Mouse (Mus musculus) ovary, postnatal 10 days (tissue): ENCODE data around the gene Il12rb2.

Experiments used
- DNase-seq: peaks from one replicate; pipeline ENCODE4 v3.0.0; 2022; ENCODE audit warnings: low spot score

The Il12rb2 gene

GRCm38 (mm10) chr6:67375982-67376391 lies at the start of gene Il12rb2:
Gene Il12rb2, minus strand, starts transcription at chr6:67376188.
- no peak for DNase-seq

GRCm38 (mm10) chr6:67421761-67422160 lies 45.8 kb upstream of the Il12rb2 start:
- no peak for DNase-seq

DNA sequence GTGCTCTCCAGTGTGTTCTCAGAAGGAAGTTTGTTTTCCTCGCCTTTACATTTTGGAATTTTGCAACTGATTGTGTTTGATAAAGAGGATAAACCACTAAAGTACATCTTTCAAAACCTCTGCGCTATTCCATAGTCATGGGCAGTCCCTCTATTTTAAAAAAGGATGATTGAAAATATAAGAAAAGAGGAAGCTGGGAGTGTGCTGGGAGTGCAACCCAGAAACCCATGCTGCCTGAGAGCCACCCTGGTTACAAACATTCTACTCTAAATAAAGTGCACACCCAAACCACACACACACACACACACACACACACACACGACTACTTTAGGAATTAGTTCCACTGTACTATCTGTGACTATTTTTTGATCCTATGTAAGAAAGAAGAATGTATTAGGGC lies 40.6 kb upstream of the Il12rb2 start:
- DNase-seq, result no peak

GRCm38 (mm10) chr6:67415276-67415675 lies 39.3 kb upstream of the Il12rb2 start:
- DNase-seq, result no peak

GRCm38 (mm10) chr6:67413378-67413777 lies 37.4 kb upstream of the Il12rb2 start:
- DNase-seq, result no peak

GRCm38 (mm10) chr6:67405281-67405682 lies 29.3 kb upstream of the Il12rb2 start:
- no peak for DNase-seq

GRCm38 (mm10) chr6:67399551-67399950 lies 23.6 kb upstream of the Il12rb2 start:
- DNase-seq, result no peak

DNA sequence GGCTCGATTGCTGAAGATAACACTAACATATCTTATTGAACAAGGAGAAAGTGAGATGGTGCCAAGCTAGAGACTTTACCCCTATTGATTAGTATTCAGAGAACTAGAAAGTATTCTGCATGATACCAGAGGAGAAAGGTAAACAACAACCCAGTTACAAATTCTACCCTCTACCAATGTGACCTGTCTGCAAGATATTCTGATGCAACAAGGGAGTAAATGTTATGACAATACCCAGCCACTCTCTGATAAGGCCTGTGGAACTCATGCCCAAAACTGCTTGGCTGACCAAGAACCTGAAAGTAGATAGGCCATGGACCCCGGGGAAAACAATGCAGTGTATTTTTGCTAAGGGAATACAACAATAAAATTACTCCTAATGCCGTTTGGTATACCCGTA lies 10.2 kb downstream of the Il12rb2 start:
- DNase-seq, result no peak

DNA sequence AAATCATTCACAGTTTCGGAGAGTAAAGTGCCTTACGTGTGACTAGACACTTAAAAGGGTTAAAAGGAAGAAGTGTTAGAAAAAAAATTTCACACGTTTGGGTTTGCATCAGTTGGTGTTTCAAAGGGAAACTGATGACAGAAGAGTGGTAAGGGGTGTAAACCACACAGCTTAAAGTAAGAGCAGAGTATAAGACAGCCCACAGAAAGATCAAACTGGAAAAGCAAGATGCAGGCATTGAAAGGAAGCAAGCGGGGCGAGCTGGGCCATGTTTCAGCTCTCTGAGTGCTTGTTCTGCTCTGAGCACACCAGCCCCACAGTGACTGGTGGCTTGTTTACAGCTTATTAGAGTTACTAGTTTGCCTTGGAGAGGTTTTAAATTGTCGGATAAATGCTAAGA lies 27.9 kb downstream of the Il12rb2 start:
- no peak for DNase-seq

GRCm38 (mm10) chr6:67339494-67339893 lies 36.5 kb downstream of the Il12rb2 start:
- no peak for DNase-seq

DNA sequence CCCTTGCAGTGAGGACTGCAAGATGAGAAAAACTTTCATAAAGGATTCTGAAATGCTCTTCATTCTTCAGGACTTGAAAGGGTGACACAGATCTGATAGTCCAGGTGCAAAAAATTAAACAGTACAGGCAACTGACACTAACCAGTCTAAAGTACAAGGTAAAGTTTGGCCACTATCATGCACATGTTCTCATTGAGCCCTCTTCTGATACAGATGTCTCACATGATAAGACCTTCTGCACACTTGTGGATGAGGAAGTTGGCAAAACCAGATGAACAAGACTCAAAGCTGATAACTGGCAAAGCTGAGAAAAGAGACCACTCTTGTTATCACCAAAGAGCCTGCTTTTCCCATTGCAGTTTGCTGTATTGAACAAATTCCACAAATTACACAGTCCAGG lies 38.0 kb downstream of the Il12rb2 start:
- DNase-seq, result no peak

- no peak for DNase-seq
Measured at GRCm38 (mm10) chr6:67323788-67324187, 52.2 kb downstream of the Il12rb2 start.

GRCm38 (mm10) chr6:67318451-67318850 lies 57.5 kb downstream of the Il12rb2 start:
- no peak for DNase-seq

- DNase-seq, result no peak
Measured at GRCm38 (mm10) chr6:67317827-67318338, 58.1 kb downstream of the Il12rb2 start.

GRCm38 (mm10) chr6:67317068-67317467 lies 58.9 kb downstream of the Il12rb2 start:
- no peak for DNase-seq

DNA sequence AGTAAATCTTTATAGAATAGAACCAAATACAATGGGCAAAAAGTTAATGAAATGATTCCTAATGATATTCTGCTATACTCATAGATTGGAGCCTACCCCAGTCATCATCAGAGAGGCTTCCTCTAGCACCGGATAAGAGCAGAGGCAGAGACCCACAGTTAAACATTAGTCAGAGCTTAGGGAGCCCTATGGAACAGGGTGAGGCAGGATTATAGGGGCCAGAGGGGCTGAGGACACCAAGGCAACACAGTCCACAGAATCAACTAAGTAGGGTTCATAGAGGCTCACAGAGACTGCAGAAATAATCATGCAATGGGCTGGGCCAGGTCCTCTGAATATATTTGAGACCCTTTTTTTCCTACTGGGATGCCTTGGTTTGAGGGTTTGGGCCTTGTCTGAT lies 61.3 kb downstream of the Il12rb2 start:
- DNase-seq, result no peak

DNA sequence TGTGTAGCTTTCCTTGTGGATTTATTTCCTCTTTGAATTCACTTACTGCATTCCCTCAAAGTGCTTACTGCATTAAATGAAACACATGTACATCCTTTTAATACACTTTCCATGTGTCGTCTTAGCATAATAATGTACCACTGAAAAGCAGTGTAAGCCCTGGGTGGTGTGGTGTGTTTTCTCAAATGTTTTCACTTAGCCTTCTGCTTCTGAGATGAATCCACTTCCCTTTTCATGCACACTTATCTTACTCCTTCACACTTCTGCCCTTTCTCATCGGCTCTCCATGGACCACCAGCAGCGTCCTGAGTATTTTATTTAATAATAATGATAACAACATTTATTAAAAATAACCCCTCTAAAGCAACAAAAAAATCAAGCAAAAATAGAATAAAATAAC lies 66.2 kb downstream of the Il12rb2 start:
- DNase-seq, result no peak

GRCm38 (mm10) chr6:67308994-67309393 lies 67.0 kb downstream of the Il12rb2 start:
- no peak for DNase-seq

GRCm38 (mm10) chr6:67303210-67303609 lies 72.8 kb downstream of the Il12rb2 start:
- no peak for DNase-seq

DNA sequence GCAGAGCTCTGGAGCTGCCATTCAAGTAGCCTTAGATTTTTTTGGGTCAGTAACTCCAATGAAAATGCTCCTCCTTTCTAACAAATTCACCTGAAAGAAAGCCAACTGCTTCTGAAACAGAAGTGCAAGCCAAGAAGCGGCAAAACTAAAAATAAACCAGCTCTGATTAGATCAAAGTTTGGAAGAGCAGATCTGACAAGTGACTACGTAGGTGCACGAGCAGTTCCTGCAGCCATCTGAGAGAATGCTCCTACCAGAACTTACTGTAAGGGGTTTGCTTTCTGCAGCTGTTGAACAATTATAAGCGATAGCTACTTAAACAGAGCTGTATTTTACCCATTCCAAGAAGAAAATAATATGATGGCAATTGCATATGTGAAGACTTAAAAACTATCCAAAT lies 73.5 kb downstream of the Il12rb2 start:
- DNase-seq, result no peak

- DNase-seq, result no peak
Measured at GRCm38 (mm10) chr6:67301230-67301629, 74.8 kb downstream of the Il12rb2 start.

DNA sequence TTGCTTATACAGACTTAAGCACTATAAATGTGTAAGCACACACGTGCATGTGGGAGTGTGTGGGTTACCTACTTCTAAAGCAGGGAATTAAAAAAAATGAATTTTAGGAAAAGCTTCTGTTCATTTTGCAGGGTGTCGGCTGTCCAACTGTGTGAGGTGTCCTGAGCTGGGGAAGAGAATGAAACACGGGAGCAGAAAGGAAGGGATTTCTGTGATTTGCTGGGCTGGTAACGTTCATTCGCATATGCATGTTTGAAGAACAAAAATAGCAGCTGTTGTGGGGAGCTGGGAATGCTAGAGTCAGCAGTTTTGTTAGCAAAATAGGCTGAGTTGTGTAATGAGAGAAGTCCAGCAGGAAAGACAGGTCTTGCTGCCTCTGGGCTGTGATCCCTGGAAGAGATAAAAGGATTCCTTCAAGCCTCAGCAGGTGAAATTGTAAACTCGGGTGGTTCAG lies 75.3 kb downstream of the Il12rb2 start:
- DNase-seq, result no peak

DNA sequence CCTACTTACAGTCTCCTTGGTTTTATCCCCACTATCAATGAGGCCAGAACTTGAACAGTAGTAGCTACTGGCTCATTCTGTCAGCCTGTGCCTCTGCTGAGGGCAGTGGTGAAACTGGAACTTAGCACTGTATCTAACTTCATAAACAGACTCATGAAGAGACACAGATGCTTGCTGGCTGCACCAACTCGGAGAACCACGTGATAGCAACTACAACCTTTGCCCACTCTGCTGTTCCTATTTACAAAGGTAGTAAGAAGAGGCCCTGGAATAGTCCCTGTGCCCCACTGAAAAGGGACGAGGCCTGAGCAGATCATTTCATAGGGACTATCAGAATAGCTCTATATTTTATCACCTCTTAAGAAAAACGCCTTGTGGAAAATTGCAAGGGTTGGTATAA lies 75.7 kb downstream of the Il12rb2 start:
- no peak for DNase-seq

GRCm38 (mm10) chr6:67298742-67299141 lies 77.2 kb downstream of the Il12rb2 start:
- DNase-seq, result no peak

DNA sequence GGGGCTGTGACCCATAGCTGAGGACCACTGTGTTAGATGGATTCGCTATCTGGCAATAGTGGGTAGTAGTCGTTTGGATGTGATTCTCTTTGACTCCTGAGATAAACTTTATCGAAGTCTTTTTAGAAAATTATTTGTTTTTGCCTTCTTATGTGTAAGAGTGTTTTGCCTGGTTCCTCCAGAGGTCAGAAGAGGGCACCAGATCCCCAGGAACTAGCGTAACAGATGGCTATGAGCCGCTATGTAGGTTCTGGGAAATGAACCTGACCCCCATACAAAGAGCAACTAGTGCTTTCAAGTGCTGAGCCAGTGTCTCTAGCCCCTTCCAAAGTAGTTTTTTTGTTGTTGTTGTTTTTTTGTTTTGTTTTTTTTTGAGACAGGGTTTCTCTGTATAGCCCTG lies 79.9 kb downstream of the Il12rb2 start:
- DNase-seq, result no peak
